Mouse (Mus musculus) stomach, postnatal 0 days (tissue): ENCODE results near the gene Pold2.

Experiments
- CTCF ChIP-seq: IDR thresholded peaks from 2 replicates; pipeline ENCODE4 v1.5.1; 2016; ENCODE audit warnings: antibody characterized with exemption, low read depth, mild to moderate bottlenecking, moderate library complexity
- EP300 ChIP-seq: optimal IDR thresholded peaks from 2 replicates; pipeline ENCODE3; 2016; ENCODE audit warnings: antibody characterized with exemption

DNA sequence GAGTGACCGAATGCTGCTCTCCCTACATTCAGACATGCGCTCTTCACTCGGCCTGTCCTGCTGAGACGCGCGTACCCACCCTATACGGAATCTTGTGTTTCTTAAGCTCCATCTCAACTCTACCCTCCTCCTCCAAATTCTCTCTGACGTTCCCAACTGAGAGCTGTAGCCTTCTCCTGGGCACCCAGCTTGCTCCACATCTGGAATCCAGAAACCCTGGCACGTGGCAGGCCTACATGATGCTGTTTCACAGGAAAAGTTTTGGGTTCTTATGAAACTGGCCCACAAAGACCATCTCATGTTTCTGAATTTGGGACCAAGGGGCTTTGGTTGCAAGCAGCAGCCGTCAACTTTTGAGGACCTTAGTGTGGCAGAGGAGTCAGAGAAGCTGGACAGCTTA, 21.2 kb upstream of the Pold2 start:
- TF ChIP-seq EP300 = no peak
- TF ChIP-seq CTCF = no peak
